Mouse (Mus musculus) heart, adult 2 months (tissue): ENCODE measurements around the gene Map4k4.

Experiments used
- CTCF ChIP-seq: fragments of 200-600 bp; IDR thresholded peaks from 2 replicates; pipeline ENCODE4 v1.8.1; 2022; ENCODE audit warnings: antibody characterized with exemption, mild to moderate bottlenecking, moderate library complexity
- POLR2A ChIP-seq: fragments of 200-500 bp; IDR thresholded peaks from 2 replicates; pipeline ENCODE4 v1.6.1; 2011; ENCODE audit warnings: mild to moderate bottlenecking, low read depth, low read length, control low read depth; ENCODE audit not compliant: insufficient read depth

GRCm38 (mm10) chr1:40058013-40058412 is 157.3 kb downstream of the Map4k4 start:
- TF ChIP-seq POLR2A (no peak), CTCF (no peak)
